Mouse (Mus musculus): ENCODE measurements around the gene Gm47429.
"Not testable (repeated sequence)": the region's sequence is repeated elsewhere in the genome, so short reads cannot be mapped to it uniquely, and the experiment has no call there.

The Gm47429 gene

GRCm38 (mm10) chr13:50443812-50444211 lies at the start of gene Gm47429:
Gene Gm47429, minus strand, starts transcription at chr13:50443912.
- in situ Hi-C loops (cut with MboI; ENCODE audit: low pct_unique_long_range_greater_than_20kb in 1 of 2, low sequenced_read_pairs in 2 of 2, unreplicated experiment in 1 of 2) = no loop called here

GRCm38 (mm10) chr13:50488510-50488909 lies 44.8 kb upstream of the Gm47429 start:
- in situ Hi-C loops (cut with MboI; ENCODE audit: low pct_unique_long_range_greater_than_20kb in 1 of 2, low sequenced_read_pairs in 2 of 2, unreplicated experiment in 1 of 2) = not testable (repeated sequence)

- in situ Hi-C loops (cut with MboI; ENCODE audit: low pct_unique_long_range_greater_than_20kb in 1 of 2, low sequenced_read_pairs in 2 of 2, unreplicated experiment in 1 of 2) = no loop called here
These were observed 23.3 kb upstream of the Gm47429 start, which contains the start of gene Nutm2 for GRCm38 (mm10) chr13:50467007-50467406. Gene Nutm2, plus strand, starts transcription at chr13:50467307.

GRCm38 (mm10) chr13:50464621-50465562 lies 21.2 kb upstream of the Gm47429 start:
- in situ Hi-C loops (cut with MboI; ENCODE audit: low pct_unique_long_range_greater_than_20kb in 1 of 2, low sequenced_read_pairs in 2 of 2, unreplicated experiment in 1 of 2) = no loop called here

- in situ Hi-C loops (cut with MboI; ENCODE audit: low pct_unique_long_range_greater_than_20kb in 1 of 2, low sequenced_read_pairs in 2 of 2, unreplicated experiment in 1 of 2) = not testable (repeated sequence)
These were observed 16.7 kb upstream of the Gm47429 start for GRCm38 (mm10) chr13:50460433-50460832.

GRCm38 (mm10) chr13:50453426-50453825 lies 9.7 kb upstream of the Gm47429 start:
- in situ Hi-C loops (cut with MboI; ENCODE audit: low pct_unique_long_range_greater_than_20kb in 1 of 2, low sequenced_read_pairs in 2 of 2, unreplicated experiment in 1 of 2) = no loop called here

GRCm38 (mm10) chr13:50452266-50452665 lies 8.6 kb upstream of the Gm47429 start:
- in situ Hi-C loops (cut with MboI; ENCODE audit: low pct_unique_long_range_greater_than_20kb in 1 of 2, low sequenced_read_pairs in 2 of 2, unreplicated experiment in 1 of 2) = not testable (repeated sequence)

GRCm38 (mm10) chr13:50445261-50445660 lies 1.5 kb upstream of the Gm47429 start:
- in situ Hi-C loops (cut with MboI; ENCODE audit: low pct_unique_long_range_greater_than_20kb in 1 of 2, low sequenced_read_pairs in 2 of 2, unreplicated experiment in 1 of 2) = no loop called here

GRCm38 (mm10) chr13:50426686-50427085 lies 17.0 kb downstream of the Gm47429 start:
- in situ Hi-C loops (cut with MboI; ENCODE audit: low pct_unique_long_range_greater_than_20kb in 1 of 2, low sequenced_read_pairs in 2 of 2, unreplicated experiment in 1 of 2) = no loop called here

GRCm38 (mm10) chr13:50424517-50424916 lies 19.2 kb downstream of the Gm47429 start:
- in situ Hi-C loops (cut with MboI; ENCODE audit: low pct_unique_long_range_greater_than_20kb in 1 of 2, low sequenced_read_pairs in 2 of 2, unreplicated experiment in 1 of 2) = no loop called here

- in situ Hi-C loops (cut with MboI; ENCODE audit: low pct_unique_long_range_greater_than_20kb in 1 of 2, low sequenced_read_pairs in 2 of 2, unreplicated experiment in 1 of 2) = no loop called here
These were observed 20.0 kb downstream of the Gm47429 start for GRCm38 (mm10) chr13:50423625-50424209.

GRCm38 (mm10) chr13:50418421-50418820 lies 25.3 kb downstream of the Gm47429 start:
- in situ Hi-C loops (cut with MboI; ENCODE audit: low pct_unique_long_range_greater_than_20kb in 1 of 2, low sequenced_read_pairs in 2 of 2, unreplicated experiment in 1 of 2) = no loop called here

- in situ Hi-C loops (cut with MboI; ENCODE audit: low pct_unique_long_range_greater_than_20kb in 1 of 2, low sequenced_read_pairs in 2 of 2, unreplicated experiment in 1 of 2) = no loop called here
These were observed 26.1 kb downstream of the Gm47429 start, which contains the start of gene Fbxw17 for GRCm38 (mm10) chr13:50417389-50418183. Gene Fbxw17, plus strand, starts transcription at chr13:50417864.

Data from mouse embryonic stem cell (cell line).